ENCODE assay signal across 24 mouse cellular contexts in the genomic region with DNA sequence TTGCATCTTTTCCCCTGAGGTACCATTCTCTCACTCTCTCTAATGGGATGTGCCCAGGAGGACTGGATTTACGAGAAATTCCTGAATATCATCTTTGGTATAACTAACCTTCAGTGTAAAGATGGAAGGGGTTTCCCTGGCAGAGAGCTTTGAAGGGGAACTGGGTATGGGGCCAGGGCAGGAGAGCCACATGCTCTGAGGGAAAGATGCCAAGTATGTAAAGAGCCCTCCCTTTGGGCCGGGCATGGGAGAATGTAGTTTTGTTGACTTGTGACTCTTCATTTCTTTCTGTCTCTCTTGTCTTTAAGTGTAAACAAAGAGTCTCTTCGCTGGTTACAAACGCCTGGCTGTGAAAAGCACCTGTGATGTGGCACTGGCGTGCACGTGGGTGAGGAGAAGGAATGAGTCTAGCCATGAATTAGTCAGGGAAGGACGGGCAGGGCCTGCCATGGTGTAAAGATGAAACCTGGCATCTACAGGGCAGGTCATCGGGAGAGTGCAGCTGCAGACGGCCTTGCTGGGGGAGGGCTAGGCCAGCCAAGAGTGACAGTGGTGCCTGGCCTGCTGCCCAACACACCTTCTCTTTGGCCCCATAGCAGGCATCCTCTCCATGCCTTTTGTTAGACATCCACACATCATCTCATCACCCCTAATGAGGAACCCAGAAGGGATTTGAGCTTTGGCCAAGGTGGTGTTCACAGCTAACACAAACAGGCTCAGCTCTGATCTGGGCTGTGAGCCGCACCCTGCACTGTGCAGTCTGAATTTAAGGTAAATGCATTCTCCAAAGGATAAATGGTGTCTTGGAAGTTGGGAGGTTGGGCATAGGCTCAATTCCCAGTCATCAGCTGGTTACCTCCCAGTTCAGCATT. TPM values are rescaled to one million over a fixed set of nuclear protein-coding genes. Genes with fewer than 3 reads are reported as not detected.
A peak's percentile ranks its signal among the peaks of the same experiment; 100 is the strongest.
DNase-seq lines count a peak whose midpoint lies in the region; ATAC-seq lines count a peak whose summit lies in the region.
"Had no signal": no experiment of that assay in that cellular context is flagged by ENCODE, and none has a peak within 500 bp of the region (broad histone marks: within the 10 kb centered on the region; RNA-seq: fewer than 3 reads in every experiment).

No protein-coding gene starts in this region.

- H3K9me3 ChIP-seq in forebrain, embryonic 11.5 days (ENCODE audit: control insufficient read depth, low read length): no peaks in the 10 kb centered on the region
- H3K9me3 ChIP-seq in forebrain, embryonic 10.5 days: peaks cover 7% of the 10 kb centered on the region; the same call in 1 of the 2 replicates
- no peaks in the 10 kb centered on the region for H3K9me3 ChIP-seq in hindbrain, embryonic 15.5 days
- 0 out of 2 replicates have a peak, but pooled peaks cover 3% of the 10 kb centered on the region for H3K9me3 ChIP-seq in hindbrain, embryonic 12.5 days (replicated peaks)
- no peaks in the 10 kb centered on the region for H3K9me3 ChIP-seq in forebrain, embryonic 15.5 days
- H3K9me3 ChIP-seq: embryonic facial prominence, embryonic 15.5 days; intestine, embryonic 15.5 days had no signal

- H3K4me1 ChIP-seq in forebrain, embryonic 11.5 days (replicated peaks; ENCODE audit: control insufficient read depth, insufficient read depth, low read length): no peaks in the 10 kb centered on the region
- H3K4me1 ChIP-seq in forebrain, embryonic 10.5 days: peaks cover 4% of the 10 kb centered on the region; the same call in 1 of the 2 replicates
- peaks cover 13% of the 10 kb centered on the region; the same call in 1 of the 2 replicates for H3K4me1 ChIP-seq in hindbrain, embryonic 15.5 days (replicated peaks)
- H3K4me1 ChIP-seq in hindbrain, embryonic 12.5 days: peaks cover 7% of the 10 kb centered on the region; the same call in 1 of the 2 replicates
- peaks cover 45% of the 10 kb centered on the region for H3K4me1 ChIP-seq in forebrain, embryonic 15.5 days
- H3K4me1 ChIP-seq: embryonic facial prominence, embryonic 15.5 days; intestine, embryonic 15.5 days had no signal

- peak; percentile 39 for DNase-seq in forebrain, embryonic 11.5 days (ENCODE audit: low spot score)
- no peak for DNase-seq in forebrain, embryonic 10.5 days (ENCODE audit: extremely low spot score, low spot score)
- peak; percentile 23 for DNase-seq in Muller cell, postnatal 12 days (ENCODE audit: inconsistent ontology term)
- DNase-seq: adrenal gland, adult 8-10 months; adrenal gland, postnatal 36 days; cerebellum, adult 11 months; cerebellum, adult 8-10 months; embryo, embryonic 11 days; gastrocnemius, postnatal 36 days; heart, adult 11 months; heart, postnatal 36 days; kidney, adult 18-20 months had no signal

- no peak overlapping the region for H3K27ac ChIP-seq in forebrain, embryonic 11.5 days (ENCODE audit: low read depth, low read length)
- H3K27ac ChIP-seq in forebrain, embryonic 10.5 days: no peak overlapping the region
- peak overlapping the region; percentile 37; the same call in 1 of the 2 replicates for H3K27ac ChIP-seq in hindbrain, embryonic 15.5 days (replicated peaks)
- no peak overlapping the region for H3K27ac ChIP-seq in hindbrain, embryonic 12.5 days
- peak overlapping the region; percentile 10; the same call in 1 of the 2 replicates for H3K27ac ChIP-seq in forebrain, embryonic 15.5 days (replicated peaks)
- H3K27ac ChIP-seq: embryonic facial prominence, embryonic 15.5 days; heart, embryonic 13.5 days; hindbrain, postnatal 0 days; intestine, embryonic 15.5 days had no signal

- no peaks in the 10 kb centered on the region for H3K27me3 ChIP-seq in forebrain, embryonic 11.5 days (ENCODE audit: control insufficient read depth, insufficient read depth, low read length)
- no peaks in the 10 kb centered on the region for H3K27me3 ChIP-seq in forebrain, embryonic 10.5 days (ENCODE audit: poor library complexity, severe bottlenecking)
- no peaks in the 10 kb centered on the region for H3K27me3 ChIP-seq in hindbrain, embryonic 15.5 days
- H3K27me3 ChIP-seq in hindbrain, embryonic 12.5 days: no peaks in the 10 kb centered on the region
- H3K27me3 ChIP-seq in forebrain, embryonic 15.5 days: no peaks in the 10 kb centered on the region
- H3K27me3 ChIP-seq: CH12.LX; embryonic facial prominence, embryonic 15.5 days; heart, embryonic 13.5 days; intestine, embryonic 15.5 days had no signal

- WGBS in forebrain, embryonic 11.5 days: 92% methylated on average over 10 of the region's 10 CpGs
- WGBS in forebrain, embryonic 10.5 days: 91% methylated on average over 10 of the region's 10 CpGs
- 74% methylated on average over 10 of the region's 10 CpGs for WGBS in hindbrain, embryonic 15.5 days
- WGBS in hindbrain, embryonic 12.5 days: 85% methylated on average over 10 of the region's 10 CpGs
- WGBS in forebrain, embryonic 15.5 days: 59% methylated on average over 10 of the region's 10 CpGs

- ATAC-seq in forebrain, embryonic 11.5 days (replicated peaks; ENCODE audit: low FRiP score): no peak
- ATAC-seq in hindbrain, embryonic 15.5 days (ENCODE audit: low FRiP score, low read depth): 0 out of 2 replicates have a peak, but pooled peaks have one; percentile 15
- ATAC-seq in hindbrain, embryonic 12.5 days (ENCODE audit: low FRiP score): no peak
- 0 out of 2 replicates have a peak, but pooled peaks have one; percentile 27 for ATAC-seq in forebrain, embryonic 15.5 days (replicated peaks)
- no peak for ATAC-seq in activated CD4-positive, CD25-positive, alpha-beta regulatory T cell, adult 4 months
- ATAC-seq: hindbrain, postnatal 0 days; intestine, embryonic 15.5 days had no signal

- H3K4me2 ChIP-seq in forebrain, embryonic 11.5 days (ENCODE audit: low read depth, low read length, severe bottlenecking): no peak overlapping the region
- no peak overlapping the region for H3K4me2 ChIP-seq in hindbrain, embryonic 15.5 days
- H3K4me2 ChIP-seq in hindbrain, embryonic 12.5 days (replicated peaks): no peak overlapping the region
- no peak overlapping the region for H3K4me2 ChIP-seq in forebrain, embryonic 15.5 days (replicated peaks)
- H3K4me2 ChIP-seq: embryonic facial prominence, embryonic 15.5 days; heart, embryonic 13.5 days; intestine, embryonic 15.5 days had no signal

- H3K4me3 ChIP-seq in forebrain, embryonic 11.5 days (ENCODE audit: low read depth, low read length): no peak overlapping the region
- H3K4me3 ChIP-seq in forebrain, embryonic 10.5 days: no peak overlapping the region
- H3K4me3 ChIP-seq in hindbrain, embryonic 15.5 days: no peak overlapping the region
- H3K4me3 ChIP-seq in hindbrain, embryonic 12.5 days: no peak overlapping the region
- H3K4me3 ChIP-seq in forebrain, embryonic 15.5 days: no peak overlapping the region
- H3K4me3 ChIP-seq: embryonic facial prominence, embryonic 15.5 days; erythroblast, embryonic 14.5 days; heart, embryonic 13.5 days; intestine, embryonic 15.5 days had no signal

- H3K36me3 ChIP-seq in forebrain, embryonic 11.5 days (ENCODE audit: control insufficient read depth, insufficient read depth, low read length): no peaks in the 10 kb centered on the region
- no peaks in the 10 kb centered on the region for H3K36me3 ChIP-seq in forebrain, embryonic 10.5 days (replicated peaks)
- peaks cover 3% of the 10 kb centered on the region for H3K36me3 ChIP-seq in hindbrain, embryonic 15.5 days
- no peaks in the 10 kb centered on the region for H3K36me3 ChIP-seq in hindbrain, embryonic 12.5 days
- peaks cover 6% of the 10 kb centered on the region; the same call in 1 of the 2 replicates for H3K36me3 ChIP-seq in forebrain, embryonic 15.5 days

- no peak overlapping the region for H3K9ac ChIP-seq in forebrain, embryonic 11.5 days (ENCODE audit: low read length)
- no peak overlapping the region for H3K9ac ChIP-seq in hindbrain, embryonic 15.5 days
- no peak overlapping the region for H3K9ac ChIP-seq in hindbrain, embryonic 12.5 days
- no peak overlapping the region for H3K9ac ChIP-seq in forebrain, embryonic 15.5 days (replicated peaks)
- H3K9ac ChIP-seq: embryonic facial prominence, embryonic 15.5 days; heart, embryonic 13.5 days; intestine, embryonic 15.5 days had no signal

RNA-seq across cellular contexts. Expression of a gene that starts 40.6 kb away (rescaled TPM):
- polyA plus RNA-seq in forebrain, embryonic 11.5 days (2014; fragmentation: Nextera tagmentation; extraction: Ambion mirVana): 0.69 and 1.1 TPM in 2 replicates
- 0.33 and 0.65 TPM in 2 replicates for polyA plus RNA-seq in forebrain, embryonic 10.5 days (2016; fragmentation: Nextera tagmentation; extraction: Ambion mirVana)
- polyA plus RNA-seq in hindbrain, embryonic 15.5 days (2015; fragmentation: Nextera tagmentation; extraction: Ambion mirVana): 10.7 and 11.5 TPM in 2 replicates
- 2.3 and 2.6 TPM in 2 replicates for polyA plus RNA-seq in hindbrain, embryonic 12.5 days (2016; fragmentation: Nextera tagmentation; extraction: Ambion mirVana)
- 5.6 and 7.2 TPM in 2 replicates for polyA plus RNA-seq in forebrain, embryonic 15.5 days (2015; fragmentation: Nextera tagmentation; extraction: Ambion mirVana)
- not detected for polyA plus RNA-seq in activated CD4-positive, CD25-positive, alpha-beta regulatory T cell, adult 4 months (2017; shearing (Covaris generic))
- polyA plus RNA-seq: erythroblast, embryonic 14.5 days; heart, postnatal 0 days; kidney, embryonic 14.5 days had no signal

Comparison
In these comparisons a context has a peak if more than half of its experiments do, and no peak if none do; other contexts are left out.
1. ATAC-seq: peak in hindbrain, embryonic 15.5 days (single experiment) and forebrain, embryonic 15.5 days (single experiment); none in forebrain, embryonic 11.5 days (single experiment), hindbrain, embryonic 12.5 days (single experiment) and activated CD4-positive, CD25-positive, alpha-beta regulatory T cell, adult 4 months (single experiment).
2. H3K27ac ChIP-seq: peak in hindbrain, embryonic 15.5 days (single experiment) and forebrain, embryonic 15.5 days (single experiment); none in forebrain, embryonic 11.5 days (single experiment), forebrain, embryonic 10.5 days (single experiment) and hindbrain, embryonic 12.5 days (single experiment).